Mouse (Mus musculus): ENCODE results near the gene Itgb1bp1.

GRCm38 (mm10) chr12:21263256-21263655 lies 22.8 kb downstream of the Itgb1bp1 start:
- TF ChIP-seq CTCF (IDR thresholded peaks at IDR 0.05; ENCODE audit: insufficient read depth, low read depth, low read length) = no peak
- no peak for TF ChIP-seq POLR2A (IDR thresholded peaks at IDR 0.05; ENCODE audit: insufficient read depth, low read depth, low read length)
